Mouse (Mus musculus): ENCODE results near the gene Gm20388. TPM values are rescaled to one million over a fixed set of nuclear protein-coding genes. Genes with fewer than 3 reads are reported as not detected.

The Gm20388 gene
- total and polyA plus RNA-seq, 3 experiments, result 0.02 to 0.05 TPM; not detected in 1

DNA sequence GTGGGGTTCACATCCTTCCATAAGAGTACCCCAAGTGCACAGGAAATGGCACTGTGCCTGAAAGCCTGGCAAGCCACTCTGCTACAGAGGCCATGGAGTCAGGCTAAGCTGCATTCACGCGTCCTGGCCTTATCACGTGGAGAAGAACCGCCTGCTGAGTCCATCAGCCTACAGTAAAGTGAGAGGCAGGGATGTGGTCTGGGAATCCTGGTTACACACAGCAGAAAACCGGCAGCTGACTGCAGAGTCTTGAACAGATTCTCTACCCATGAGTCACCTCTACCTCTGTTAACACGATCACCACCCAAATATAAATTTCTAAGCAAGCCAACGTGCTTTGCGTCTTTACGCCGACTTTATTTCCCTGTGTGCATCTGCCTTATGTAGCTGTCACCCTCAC lies 2457.9 kb downstream of the Gm20388 start:
- peaks cover 33% of the 10 kb centered on the region for H3K27me3 ChIP-seq (ENCODE audit: insufficient read depth, low read length)
- peaks cover 3% of the 10 kb centered on the region for H3K36me3 ChIP-seq (replicated peaks)
- ATAC-seq (ENCODE audit: extremely low read depth, insufficient number of reproducible peaks, low FRiP score, poor library complexity, severe bottlenecking) (no peak), DNase-seq (ENCODE audit: low spot score) (no peak)
- no peak for TF ChIP-seq CTCF (IDR thresholded peaks at IDR 0.05; ENCODE audit: low read depth, low read length)
- no peak for TF ChIP-seq TAL1 (conservative IDR thresholded peaks at IDR 0.05; ENCODE audit: low read depth, low read length)
- TF ChIP-seq GATA2 (IDR thresholded peaks at IDR 0.05; ENCODE audit: borderline replicate concordance, low read depth, low read length), result no peak
- no peak for TF ChIP-seq GATA1 (IDR thresholded peaks at IDR 0.05; ENCODE audit: borderline replicate concordance, low read length)
- no peak for TF ChIP-seq POLR2AphosphoS5 (IDR thresholded peaks at IDR 0.05; ENCODE audit: insufficient replicate concordance, low read depth, low read length)
- H3K9me3 ChIP-seq (replicated peaks), result peaks cover 16% of the 10 kb centered on the region
- no peak overlapping the region for H3K4me3 ChIP-seq (ENCODE audit: low read depth, low read length)
- peaks cover 16% of the 10 kb centered on the region for H3K4me1 ChIP-seq (ENCODE audit: insufficient read depth, low read depth, low read length)

GRCm38 (mm10) chr8:122369665-122370064 lies 2459.0 kb downstream of the Gm20388 start:
- Histone ChIP-seq H3K27me3 (ENCODE audit: insufficient read depth, low read length) (peaks cover 22% of the 10 kb centered on the region), H3K4me1 (ENCODE audit: insufficient read depth, low read depth, low read length) (peaks cover 16% of the 10 kb centered on the region), H3K4me3 (ENCODE audit: low read depth, low read length) (no peak overlapping the region), H3K9me3 (replicated peaks) (peaks cover 13% of the 10 kb centered on the region), H3K36me3 (replicated peaks) (peaks cover 9% of the 10 kb centered on the region)
- ATAC-seq (ENCODE audit: extremely low read depth, insufficient number of reproducible peaks, low FRiP score, poor library complexity, severe bottlenecking) (peak; percentile 22; the same call in 1 of the 2 replicates), DNase-seq (ENCODE audit: low spot score) (peak; percentile 45)
- TF ChIP-seq CTCF (IDR thresholded peaks at IDR 0.05; ENCODE audit: low read depth, low read length) (peak; percentile 61), GATA1 (IDR thresholded peaks at IDR 0.05; ENCODE audit: borderline replicate concordance, low read length) (no peak), GATA2 (IDR thresholded peaks at IDR 0.05; ENCODE audit: borderline replicate concordance, low read depth, low read length) (no peak), TAL1 (conservative IDR thresholded peaks at IDR 0.05; ENCODE audit: low read depth, low read length) (no peak)

- no peak for TF ChIP-seq TAL1 (conservative IDR thresholded peaks at IDR 0.05; ENCODE audit: low read depth, low read length)
- TF ChIP-seq GATA2 (IDR thresholded peaks at IDR 0.05; ENCODE audit: borderline replicate concordance, low read depth, low read length), result no peak
- TF ChIP-seq CTCF (IDR thresholded peaks at IDR 0.05; ENCODE audit: low read depth, low read length), result no peak
- no peak for TF ChIP-seq GATA1 (IDR thresholded peaks at IDR 0.05; ENCODE audit: borderline replicate concordance, low read length)
- no peak for TF ChIP-seq POLR2AphosphoS5 (IDR thresholded peaks at IDR 0.05; ENCODE audit: insufficient replicate concordance, low read depth, low read length)
- DNase-seq (ENCODE audit: low spot score) (no peak), ATAC-seq (ENCODE audit: extremely low read depth, insufficient number of reproducible peaks, low FRiP score, poor library complexity, severe bottlenecking) (no peak)
- Histone ChIP-seq H3K9me3 (replicated peaks) (no peaks in the 10 kb centered on the region), H3K4me1 (ENCODE audit: insufficient read depth, low read depth, low read length) (peaks cover 30% of the 10 kb centered on the region), H3K4me3 (ENCODE audit: low read depth, low read length) (no peak overlapping the region), H3K36me3 (replicated peaks) (peaks cover 15% of the 10 kb centered on the region), H3K27me3 (ENCODE audit: insufficient read depth, low read length) (peaks cover 10% of the 10 kb centered on the region)
Observed at GRCm38 (mm10) chr8:122371706-122372105, 2461.1 kb downstream of the Gm20388 start.

- no peak for DNase-seq (ENCODE audit: low spot score)
- peaks cover 44% of the 10 kb centered on the region for H3K4me1 ChIP-seq (ENCODE audit: insufficient read depth, low read depth, low read length)
- H3K9me3 ChIP-seq (replicated peaks), result no peaks in the 10 kb centered on the region
- ATAC-seq (ENCODE audit: extremely low read depth, insufficient number of reproducible peaks, low FRiP score, poor library complexity, severe bottlenecking), result no peak
- no peaks in the 10 kb centered on the region for H3K27me3 ChIP-seq (ENCODE audit: insufficient read depth, low read length)
- no peak for TF ChIP-seq GATA2 (IDR thresholded peaks at IDR 0.05; ENCODE audit: borderline replicate concordance, low read depth, low read length)
- TF ChIP-seq TAL1 (conservative IDR thresholded peaks at IDR 0.05; ENCODE audit: low read depth, low read length), result no peak
- TF ChIP-seq CTCF (IDR thresholded peaks at IDR 0.05; ENCODE audit: low read depth, low read length), result no peak
- TF ChIP-seq GATA1 (IDR thresholded peaks at IDR 0.05; ENCODE audit: borderline replicate concordance, low read length), result no peak
- TF ChIP-seq POLR2AphosphoS5 (IDR thresholded peaks at IDR 0.05; ENCODE audit: insufficient replicate concordance, low read depth, low read length), result no peak
- H3K36me3 ChIP-seq (replicated peaks), result peaks cover 44% of the 10 kb centered on the region
- peak overlapping the region; percentile 92; the same call in 1 of the 2 replicates for H3K4me3 ChIP-seq (ENCODE audit: low read depth, low read length)
Observed at GRCm38 (mm10) chr8:122375320-122375719, 2464.7 kb downstream of the Gm20388 start.

GRCm38 (mm10) chr8:122375751-122376364 lies 2465.2 kb downstream of the Gm20388 start:
- Histone ChIP-seq H3K4me1 (ENCODE audit: insufficient read depth, low read depth, low read length) (peaks cover 43% of the 10 kb centered on the region), H3K4me3 (ENCODE audit: low read depth, low read length) (peak overlapping the region; percentile 92), H3K27me3 (ENCODE audit: insufficient read depth, low read length) (no peaks in the 10 kb centered on the region), H3K9me3 (replicated peaks) (no peaks in the 10 kb centered on the region), H3K36me3 (replicated peaks) (peaks cover 49% of the 10 kb centered on the region)
- TF ChIP-seq CTCF (IDR thresholded peaks at IDR 0.05; ENCODE audit: low read depth, low read length) (no peak), GATA2 (IDR thresholded peaks at IDR 0.05; ENCODE audit: borderline replicate concordance, low read depth, low read length) (no peak), TAL1 (conservative IDR thresholded peaks at IDR 0.05; ENCODE audit: low read depth, low read length) (no peak), POLR2AphosphoS5 (IDR thresholded peaks at IDR 0.05; ENCODE audit: insufficient replicate concordance, low read depth, low read length) (no peak), GATA1 (IDR thresholded peaks at IDR 0.05; ENCODE audit: borderline replicate concordance, low read length) (no peak)
- ATAC-seq (ENCODE audit: extremely low read depth, insufficient number of reproducible peaks, low FRiP score, poor library complexity, severe bottlenecking) (no peak), DNase-seq (ENCODE audit: low spot score) (peak; percentile 11)

DNA sequence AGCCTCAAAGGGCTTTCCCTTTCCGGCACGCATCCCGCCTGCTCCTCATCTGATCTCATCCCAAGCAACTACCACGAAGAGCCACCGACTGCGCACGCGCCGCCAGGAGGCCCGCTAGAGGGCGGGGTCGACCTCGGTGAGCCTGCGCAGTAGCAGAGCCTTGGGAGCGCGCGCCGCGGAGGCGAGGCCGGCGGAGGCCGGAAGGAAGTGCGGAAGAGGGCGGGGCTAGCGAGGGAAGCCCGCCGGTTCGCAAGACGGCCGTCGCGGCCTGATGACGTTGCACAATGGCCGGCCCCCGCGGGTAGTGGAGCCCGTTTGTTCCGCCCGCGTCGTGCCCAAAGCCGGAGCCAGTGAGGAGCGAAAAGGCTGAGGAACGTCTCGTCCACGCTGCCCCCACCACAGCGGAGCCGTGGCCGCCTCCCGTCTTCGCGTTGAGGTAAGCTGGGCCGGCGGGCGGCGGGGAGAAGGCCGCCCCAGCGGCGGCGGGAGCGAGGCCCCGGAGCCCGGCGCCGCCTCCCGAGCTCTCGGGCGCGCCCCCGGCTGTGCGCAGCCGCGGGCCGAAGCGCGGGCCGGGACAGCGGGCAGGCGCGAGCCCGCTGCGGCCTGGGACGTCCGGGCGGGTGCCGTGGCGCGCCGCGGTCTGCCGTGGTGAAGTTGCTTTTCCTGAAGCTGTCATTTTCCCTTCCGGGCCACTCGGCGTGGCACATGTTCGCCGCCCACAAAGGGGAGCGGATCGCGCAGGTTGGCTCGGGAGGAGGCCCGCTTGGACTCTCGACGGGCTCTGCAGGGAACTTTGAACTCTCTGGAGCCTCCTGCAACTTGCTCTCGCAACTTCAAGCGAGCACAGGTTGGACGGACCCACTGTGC lies 2466.0 kb downstream of the Gm20388 start, which contains the start of gene Zc3h18:
TSS of gene Zc3h18 (plus strand) at position 245 of the 867 bp plus-strand sequence.
- peaks cover 56% of the 10 kb centered on the region for H3K36me3 ChIP-seq (replicated peaks)
- peak within 1 kb of the TSS; percentile 92 for H3K4me3 ChIP-seq (ENCODE audit: low read depth, low read length)
- H3K27me3 ChIP-seq (ENCODE audit: insufficient read depth, low read length), result no peaks in the 10 kb centered on the region
- H3K9me3 ChIP-seq (replicated peaks), result no peaks in the 10 kb centered on the region
- peak; percentile 95 for DNase-seq (ENCODE audit: low spot score)
- peaks cover 46% of the 10 kb centered on the region for H3K4me1 ChIP-seq (ENCODE audit: insufficient read depth, low read depth, low read length)
- TF ChIP-seq TAL1 (conservative IDR thresholded peaks at IDR 0.05; ENCODE audit: low read depth, low read length), result no peak
- no peak for TF ChIP-seq GATA1 (IDR thresholded peaks at IDR 0.05; ENCODE audit: borderline replicate concordance, low read length)
- TF ChIP-seq GATA2 (IDR thresholded peaks at IDR 0.05; ENCODE audit: borderline replicate concordance, low read depth, low read length), result no peak
- TF ChIP-seq CTCF (IDR thresholded peaks at IDR 0.05; ENCODE audit: low read depth, low read length), result no peak
- TF ChIP-seq POLR2AphosphoS5 (IDR thresholded peaks at IDR 0.05; ENCODE audit: insufficient replicate concordance, low read depth, low read length), result no peak
- peak; percentile 82 for ATAC-seq (ENCODE audit: extremely low read depth, insufficient number of reproducible peaks, low FRiP score, poor library complexity, severe bottlenecking)

Measured in G1E (cell line).